Mouse (Mus musculus): ENCODE data around the gene Mad2l1bp. TPM values are rescaled to one million over a fixed set of nuclear protein-coding genes. Genes with fewer than 3 reads are reported as not detected.

Mad2l1bp gene
- polyA plus RNA-seq, 1 experiment from 2014 or later, result 34.4 TPM

- H3K27me3 ChIP-seq (replicated peaks; ENCODE audit: control insufficient read depth, insufficient read depth, low read length), result no peaks in the 10 kb centered on the region
- peak overlapping the region; percentile 83 for H3K27ac ChIP-seq (ENCODE audit: low read depth)
- ATAC-seq (replicated peaks; ENCODE audit: low FRiP score, low TSS enrichment, low read depth) (peak; percentile 34), DNase-seq (ENCODE audit: low spot score) (no peak)
- peak overlapping the region; percentile 84 for H3K9ac ChIP-seq (ENCODE audit: low read length)
- peaks cover 21% of the 10 kb centered on the region for H3K36me3 ChIP-seq (ENCODE audit: control insufficient read depth, insufficient read depth, low read length)
- H3K4me2 ChIP-seq (ENCODE audit: low read length), result peak overlapping the region; percentile 55
- H3K9me3 ChIP-seq (ENCODE audit: control insufficient read depth, low read length), result no peaks in the 10 kb centered on the region
- WGBS, result 0% methylated on average over 19 of the region's 19 CpGs
- H3K4me3 ChIP-seq (ENCODE audit: low read depth, low read length), result peak overlapping the region; percentile 80
- peaks cover 21% of the 10 kb centered on the region for H3K4me1 ChIP-seq (replicated peaks; ENCODE audit: control insufficient read depth, insufficient read depth, low read length)
Observed at GRCm38 (mm10) chr17:46161179-46161578, 7.8 kb upstream of the Mad2l1bp start.

GRCm38 (mm10) chr17:46160686-46161085 lies 7.3 kb upstream of the Mad2l1bp start, which contains the start of gene Gtpbp2:
Gtpbp2 (plus strand) TSS chr17:46161032.
- peak within 1 kb of the TSS; percentile 80 for H3K4me3 ChIP-seq (ENCODE audit: low read depth, low read length)
- H3K27me3 ChIP-seq (replicated peaks; ENCODE audit: control insufficient read depth, insufficient read depth, low read length), result no peaks in the 10 kb centered on the region
- ATAC-seq (replicated peaks; ENCODE audit: low FRiP score, low TSS enrichment, low read depth), result peak; percentile 89
- H3K27ac ChIP-seq (ENCODE audit: low read depth), result peak within 1 kb of the TSS; percentile 83
- WGBS, result under 1% methylated on average over 23 of the region's 23 CpGs
- H3K9me3 ChIP-seq (ENCODE audit: control insufficient read depth, low read length), result no peaks in the 10 kb centered on the region
- H3K36me3 ChIP-seq (ENCODE audit: control insufficient read depth, insufficient read depth, low read length), result peaks cover 16% of the 10 kb centered on the region
- peak within 1 kb of the TSS; percentile 84 for H3K9ac ChIP-seq (ENCODE audit: low read length)
- peaks cover 21% of the 10 kb centered on the region for H3K4me1 ChIP-seq (replicated peaks; ENCODE audit: control insufficient read depth, insufficient read depth, low read length)
- peak; percentile 87 for DNase-seq (ENCODE audit: low spot score)
- H3K4me2 ChIP-seq (ENCODE audit: low read length), result peak within 1 kb of the TSS; percentile 91

- Histone ChIP-seq H3K4me1 (replicated peaks; ENCODE audit: control insufficient read depth, insufficient read depth, low read length) (peaks cover 21% of the 10 kb centered on the region), H3K4me3 (ENCODE audit: low read depth, low read length) (peak overlapping the region; percentile 80), H3K4me2 (ENCODE audit: low read length) (peak overlapping the region; percentile 91), H3K27me3 (replicated peaks; ENCODE audit: control insufficient read depth, insufficient read depth, low read length) (no peaks in the 10 kb centered on the region), H3K9me3 (ENCODE audit: control insufficient read depth, low read length) (no peaks in the 10 kb centered on the region), H3K9ac (ENCODE audit: low read length) (peak overlapping the region; percentile 44), H3K27ac (ENCODE audit: low read depth) (peak overlapping the region; percentile 83), H3K36me3 (ENCODE audit: control insufficient read depth, insufficient read depth, low read length) (peaks cover 11% of the 10 kb centered on the region)
- WGBS, result under 1% methylated on average over 16 of the region's 16 CpGs
- ATAC-seq (replicated peaks; ENCODE audit: low FRiP score, low TSS enrichment, low read depth), result peak; percentile 73
- peak; percentile 95 for DNase-seq (ENCODE audit: low spot score)
Observed at GRCm38 (mm10) chr17:46160090-46160662, 6.8 kb upstream of the Mad2l1bp start.

GRCm38 (mm10) chr17:46159236-46159635 lies 5.9 kb upstream of the Mad2l1bp start:
- H3K4me1 ChIP-seq (replicated peaks; ENCODE audit: control insufficient read depth, insufficient read depth, low read length), result peaks cover 21% of the 10 kb centered on the region
- WGBS, result 60% methylated on average over 2 of the region's 2 CpGs
- H3K9ac ChIP-seq (ENCODE audit: low read length), result no peak overlapping the region
- ATAC-seq (replicated peaks; ENCODE audit: low FRiP score, low TSS enrichment, low read depth) (no peak), DNase-seq (ENCODE audit: low spot score) (no peak)
- H3K4me3 ChIP-seq (ENCODE audit: low read depth, low read length), result no peak overlapping the region
- H3K4me2 ChIP-seq (ENCODE audit: low read length), result peak overlapping the region; percentile 91
- no peak overlapping the region for H3K27ac ChIP-seq (ENCODE audit: low read depth)
- H3K9me3 ChIP-seq (ENCODE audit: control insufficient read depth, low read length), result no peaks in the 10 kb centered on the region
- H3K36me3 ChIP-seq (ENCODE audit: control insufficient read depth, insufficient read depth, low read length), result peaks cover 2% of the 10 kb centered on the region
- H3K27me3 ChIP-seq (replicated peaks; ENCODE audit: control insufficient read depth, insufficient read depth, low read length), result no peaks in the 10 kb centered on the region

GRCm38 (mm10) chr17:46157131-46157530 lies 3.8 kb upstream of the Mad2l1bp start:
- Histone ChIP-seq H3K4me3 (ENCODE audit: low read depth, low read length) (no peak overlapping the region), H3K27me3 (replicated peaks; ENCODE audit: control insufficient read depth, insufficient read depth, low read length) (no peaks in the 10 kb centered on the region), H3K27ac (ENCODE audit: low read depth) (no peak overlapping the region), H3K4me2 (ENCODE audit: low read length) (no peak overlapping the region), H3K9me3 (ENCODE audit: control insufficient read depth, low read length) (no peaks in the 10 kb centered on the region), H3K36me3 (ENCODE audit: control insufficient read depth, insufficient read depth, low read length) (no peaks in the 10 kb centered on the region), H3K4me1 (replicated peaks; ENCODE audit: control insufficient read depth, insufficient read depth, low read length) (peaks cover 17% of the 10 kb centered on the region), H3K9ac (ENCODE audit: low read length) (no peak overlapping the region)
- DNase-seq (ENCODE audit: low spot score) (no peak), ATAC-seq (replicated peaks; ENCODE audit: low FRiP score, low TSS enrichment, low read depth) (no peak)
- 89% methylated on average over 8 of the region's 8 CpGs for WGBS

GRCm38 (mm10) chr17:46156680-46157079 lies 3.3 kb upstream of the Mad2l1bp start:
- 81% methylated on average over 5 of the region's 5 CpGs for WGBS
- ATAC-seq (replicated peaks; ENCODE audit: low FRiP score, low TSS enrichment, low read depth) (no peak), DNase-seq (ENCODE audit: low spot score) (no peak)

GRCm38 (mm10) chr17:46154336-46154735 lies 983 bp upstream of the Mad2l1bp start:
- no peak overlapping the region for H3K4me3 ChIP-seq (ENCODE audit: low read depth, low read length)
- H3K27ac ChIP-seq (ENCODE audit: low read depth), result no peak overlapping the region

More at GRCm38 (mm10) chr17:46156680-46157079, 3.3 kb upstream of the Mad2l1bp start:
- no peak overlapping the region for H3K4me3 ChIP-seq (ENCODE audit: low read depth, low read length)
- no peaks in the 10 kb centered on the region for H3K27me3 ChIP-seq (replicated peaks; ENCODE audit: control insufficient read depth, insufficient read depth, low read length)
- peaks cover 12% of the 10 kb centered on the region for H3K4me1 ChIP-seq (replicated peaks; ENCODE audit: control insufficient read depth, insufficient read depth, low read length)
- H3K9me3 ChIP-seq (ENCODE audit: control insufficient read depth, low read length), result no peaks in the 10 kb centered on the region
- H3K9ac ChIP-seq (ENCODE audit: low read length), result no peak overlapping the region
- H3K27ac ChIP-seq (ENCODE audit: low read depth), result no peak overlapping the region
- no peak overlapping the region for H3K4me2 ChIP-seq (ENCODE audit: low read length)
- H3K36me3 ChIP-seq (ENCODE audit: control insufficient read depth, insufficient read depth, low read length), result no peaks in the 10 kb centered on the region; the same call in 1 of the 2 replicates

GRCm38 (mm10) chr17:46143578-46144423 lies 9.6 kb downstream of the Mad2l1bp start, which contains the start of gene Rsph9:
Rsph9 (minus strand) TSS chr17:46144216.
- H3K4me3 ChIP-seq (ENCODE audit: low read depth, low read length), result peak within 1 kb of the TSS; percentile 49

More at GRCm38 (mm10) chr17:46154336-46154735, 983 bp upstream of the Mad2l1bp start:
- no peak for DNase-seq (ENCODE audit: low spot score)
- H3K4me2 ChIP-seq (ENCODE audit: low read length), result no peak overlapping the region
- WGBS, result 92% methylated on average over 3 of the region's 3 CpGs
- H3K9me3 ChIP-seq (ENCODE audit: control insufficient read depth, low read length), result no peaks in the 10 kb centered on the region
- no peak for ATAC-seq (replicated peaks; ENCODE audit: low FRiP score, low TSS enrichment, low read depth)
- peaks cover 6% of the 10 kb centered on the region; the same call in 1 of the 2 replicates for H3K36me3 ChIP-seq (ENCODE audit: control insufficient read depth, insufficient read depth, low read length)
- peaks cover 7% of the 10 kb centered on the region for H3K4me1 ChIP-seq (replicated peaks; ENCODE audit: control insufficient read depth, insufficient read depth, low read length)
- H3K9ac ChIP-seq (ENCODE audit: low read length), result no peak overlapping the region
- H3K27me3 ChIP-seq (replicated peaks; ENCODE audit: control insufficient read depth, insufficient read depth, low read length), result no peaks in the 10 kb centered on the region

More at GRCm38 (mm10) chr17:46143578-46144423, 9.6 kb downstream of the Mad2l1bp start, which contains the start of gene Rsph9:
- DNase-seq (ENCODE audit: low spot score), result peak; percentile 92
- Histone ChIP-seq H3K27ac (ENCODE audit: low read depth) (0 out of 2 replicates have a peak within 1 kb of the TSS, but pooled peaks have one; percentile 12), H3K4me1 (replicated peaks; ENCODE audit: control insufficient read depth, insufficient read depth, low read length) (peaks cover 6% of the 10 kb centered on the region; the same call in 1 of the 2 replicates), H3K4me2 (ENCODE audit: low read length) (peak within 1 kb of the TSS; percentile 85), H3K9me3 (ENCODE audit: control insufficient read depth, low read length) (no peaks in the 10 kb centered on the region), H3K9ac (ENCODE audit: low read length) (peak within 1 kb of the TSS; percentile 27), H3K27me3 (replicated peaks; ENCODE audit: control insufficient read depth, insufficient read depth, low read length) (no peaks in the 10 kb centered on the region), H3K36me3 (ENCODE audit: control insufficient read depth, insufficient read depth, low read length) (peaks cover 25% of the 10 kb centered on the region)
- 6% methylated on average over 37 of the region's 37 CpGs for WGBS
- peak; percentile 95 for ATAC-seq (replicated peaks; ENCODE audit: low FRiP score, low TSS enrichment, low read depth)

Data from intestine, embryonic 14.5 days (tissue).